Mouse (Mus musculus) hindbrain, embryonic 10.5 days (tissue): ENCODE data around the gene Smim1. TPM values are rescaled to one million over a fixed set of nuclear protein-coding genes. Genes with fewer than 3 reads are reported as not detected.
A peak's percentile ranks its signal among the peaks of the same experiment; 100 is the strongest.

Experiments used
- DNase-seq: peaks from one replicate; pipeline ENCODE4 v3.0.0-alpha.2; 2017; ENCODE audit warnings: low spot score
- H3K27ac ChIP-seq: fragments of 300-500 bp; sonication (generic); 2 replicates; pipeline ENCODE4 v1.5.1; 2016; ENCODE audit warnings: mild to moderate bottlenecking, moderate library complexity
- H3K27me3 ChIP-seq: fragments of 300-500 bp; sonication (generic); 2 replicates; pipeline ENCODE4 v1.6.1; 2016; ENCODE audit warnings: mild to moderate bottlenecking; ENCODE audit not compliant: poor library complexity, insufficient read depth, severe bottlenecking
- H3K36me3 ChIP-seq: fragments of 300-500 bp; sonication (generic); 2 replicates; pipeline ENCODE4 v1.6.1; 2016; ENCODE audit warnings: mild to moderate bottlenecking, moderate library complexity
- H3K4me1 ChIP-seq: fragments of 300-500 bp; sonication (generic); replicated peaks from 2 replicates; pipeline ENCODE4 v1.6.1; 2016; ENCODE audit warnings: mild to moderate bottlenecking
- H3K4me3 ChIP-seq: fragments of 300-500 bp; sonication (generic); 2 replicates; pipeline ENCODE4 v1.5.1; 2016; ENCODE audit warnings: mild to moderate bottlenecking, moderate library complexity
- H3K9me3 ChIP-seq: fragments of 300-500 bp; sonication (generic); 2 replicates; pipeline ENCODE4 v1.6.1; 2016; ENCODE audit warnings: mild to moderate bottlenecking, moderate library complexity
- WGBS: fragments of 180-500 bp; shearing (Covaris S2); methylation state at CpG from one replicate; pipeline ENCODE4 v1.1.7; 2016; 5-methylcytosine and 5-hydroxymethylcytosine counted together
- polyA plus RNA-seq: library from polyadenylated mRNA; unstranded; fragments of >200 nt; fragmentation: Nextera tagmentation; extraction: Ambion mirVana; gene quantifications from 2 replicates; pipeline ENCODE4 v1.2.1, GENCODE M21; 2016

Gene Smim1
- polyA plus RNA-seq, 1 experiment from 2014 or later: 25.9 TPM

DNA sequence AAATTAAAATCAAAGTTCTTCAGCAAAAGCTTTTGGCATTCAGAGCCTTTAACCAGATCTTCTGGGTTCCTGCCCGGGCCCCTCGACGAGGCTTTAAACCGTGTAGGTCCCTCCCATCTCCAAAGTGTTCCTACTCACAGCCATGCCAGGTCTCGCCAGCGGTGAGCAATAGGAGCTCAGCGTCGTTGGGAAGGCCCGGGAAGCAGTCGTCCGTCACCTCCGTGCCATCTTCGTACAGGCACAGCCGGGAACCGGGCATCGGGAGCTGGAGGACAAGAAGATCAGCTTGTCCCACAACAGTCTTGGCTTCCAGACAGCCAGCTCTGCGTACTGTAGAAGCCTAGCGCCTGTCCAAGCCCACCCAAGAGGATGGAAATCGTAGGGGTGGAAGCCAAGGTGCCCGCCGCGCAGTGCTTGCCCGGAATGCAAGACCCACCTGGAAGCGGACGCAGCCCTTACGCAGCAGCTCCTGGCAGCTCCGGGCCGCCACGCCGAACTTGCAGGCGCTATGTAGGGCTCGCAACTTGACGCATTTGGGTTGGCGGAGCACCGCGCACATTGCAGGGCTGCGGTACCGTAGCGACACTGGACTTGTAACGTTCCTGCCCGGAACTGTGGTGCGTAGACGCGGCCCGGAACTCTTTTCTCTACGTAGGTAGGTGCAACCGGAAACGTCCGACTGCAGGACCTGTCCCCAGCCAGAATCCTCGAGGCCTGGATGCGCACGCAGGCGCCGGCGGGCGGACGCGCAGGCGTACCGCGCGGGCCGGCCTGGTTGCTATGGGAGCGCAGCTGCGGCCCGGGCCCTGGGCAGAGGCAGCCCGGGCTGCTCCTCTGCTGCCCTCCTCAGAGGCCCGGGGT lies 51.4 kb downstream of the Smim1 start, which contains the start of the genes Dffb and Cep104:
TSS of gene Dffb (minus strand) at position 696 of the 861 bp plus-strand sequence.
TSS of gene Cep104 (plus strand) at position 764 of the 861 bp plus-strand sequence.
- peak; percentile 95 for DNase-seq
- H3K4me1 ChIP-seq: peaks cover 30% of the 10 kb centered on the region
- H3K36me3 ChIP-seq: peaks cover 32% of the 10 kb centered on the region
- peak within 1 kb of the TSS; percentile 94 for H3K4me3 ChIP-seq
- H3K27me3 ChIP-seq: no peaks in the 10 kb centered on the region
- no peaks in the 10 kb centered on the region for H3K9me3 ChIP-seq
- H3K27ac ChIP-seq: peak within 1 kb of the TSS; percentile 93
- WGBS: 2% methylated on average over 68 of the region's 68 CpGs

Other genes starting within 250 kb of the Smim1 start
- 131 and 150 TPM in 2 replicates for gene A430005L14Rik, start 69.0 kb downstream of the Smim1 start, polyA plus RNA-seq
- gene Dffb, start 51.1 kb downstream of the Smim1 start, polyA plus RNA-seq: 12.0 and 14.9 TPM in 2 replicates
- gene Cep104, start 51.0 kb downstream of the Smim1 start, polyA plus RNA-seq: 21.1 and 22.5 TPM in 2 replicates
- 20.2 and 25.3 TPM in 2 replicates for gene Lrrc47, start 14.5 kb downstream of the Smim1 start, polyA plus RNA-seq
- gene Ccdc27, start 16.4 kb upstream of the Smim1 start, polyA plus RNA-seq: not detected in 2 replicates
- 1.8 and 2.7 TPM in 2 replicates for gene Trp73, start 114.0 kb upstream of the Smim1 start, polyA plus RNA-seq
- gene Wrap73, start 116.1 kb upstream of the Smim1 start, polyA plus RNA-seq: 44.3 and 52.6 TPM in 2 replicates
- gene Tprgl, start 134.4 kb upstream of the Smim1 start, polyA plus RNA-seq: 122 and 150 TPM in 2 replicates
- gene Megf6, start 144.5 kb upstream of the Smim1 start, polyA plus RNA-seq: 28.2 and 29.2 TPM in 2 replicates